Mouse (Mus musculus) kidney, postnatal 4 days (tissue): ENCODE data around the gene 4921524J17Rik.

Experiments
- DNase-seq, 2 experiments: peaks; one replicate each; pipeline ENCODE4 v3.0.0; 2021; ENCODE audit warnings: mixed read lengths in 2 of 2

The 4921524J17Rik gene

GRCm38 (mm10) chr8:85435736-85436135 is 3.1 kb upstream of the 4921524J17Rik start:
- DNase-seq, result peak in 1 of 2 experiments; percentile 25

GRCm38 (mm10) chr8:85434817-85435216 is 2.2 kb upstream of the 4921524J17Rik start:
- no peak for DNase-seq

- DNase-seq, result no peak
These were observed 372 bp upstream of the 4921524J17Rik start for GRCm38 (mm10) chr8:85433017-85433393.

GRCm38 (mm10) chr8:85431281-85432167 is 1.1 kb downstream of the 4921524J17Rik start:
- DNase-seq, result no peak

- DNase-seq, result peak; percentile 38 to 52
These were observed 1.8 kb downstream of the 4921524J17Rik start for GRCm38 (mm10) chr8:85430801-85431200.

- DNase-seq, result no peak
These were observed 3.4 kb downstream of the 4921524J17Rik start for GRCm38 (mm10) chr8:85429219-85429618.

- DNase-seq, result no peak
These were observed 5.6 kb downstream of the 4921524J17Rik start for GRCm38 (mm10) chr8:85427026-85427425.

- no peak for DNase-seq
These were observed 11.3 kb downstream of the 4921524J17Rik start for GRCm38 (mm10) chr8:85421329-85421728.

- DNase-seq, result no peak
These were observed 24.1 kb downstream of the 4921524J17Rik start for GRCm38 (mm10) chr8:85408526-85408925.

- peak; percentile 20 to 37 for DNase-seq
These were observed 24.6 kb downstream of the 4921524J17Rik start for GRCm38 (mm10) chr8:85408053-85408505.

GRCm38 (mm10) chr8:85405961-85406360 is 26.7 kb downstream of the 4921524J17Rik start:
- no peak for DNase-seq

GRCm38 (mm10) chr8:85405418-85405817 is 27.2 kb downstream of the 4921524J17Rik start:
- DNase-seq, result no peak

GRCm38 (mm10) chr8:85398548-85398947 is 34.1 kb downstream of the 4921524J17Rik start:
- DNase-seq, result no peak

GRCm38 (mm10) chr8:85397508-85397907 is 35.1 kb downstream of the 4921524J17Rik start:
- peak; percentile 71 to 76 for DNase-seq

GRCm38 (mm10) chr8:85396432-85397079 is 36.1 kb downstream of the 4921524J17Rik start:
- DNase-seq, result no peak

GRCm38 (mm10) chr8:85395681-85396431 is 36.8 kb downstream of the 4921524J17Rik start:
- no peak for DNase-seq

GRCm38 (mm10) chr8:85395017-85395416 is 37.6 kb downstream of the 4921524J17Rik start:
- DNase-seq, result no peak

GRCm38 (mm10) chr8:85393199-85393598 is 39.4 kb downstream of the 4921524J17Rik start:
- DNase-seq, result no peak

GRCm38 (mm10) chr8:85391438-85391837 is 41.2 kb downstream of the 4921524J17Rik start:
- no peak for DNase-seq

- DNase-seq, result no peak
These were observed 46.4 kb downstream of the 4921524J17Rik start, which contains the start of gene Mylk3 for GRCm38 (mm10) chr8:85386205-85386604. Gene Mylk3 (minus strand): TSS chr8:85386345.

- no peak for DNase-seq
These were observed 50.7 kb downstream of the 4921524J17Rik start for GRCm38 (mm10) chr8:85381926-85382325.

GRCm38 (mm10) chr8:85380824-85381209 is 51.8 kb downstream of the 4921524J17Rik start:
- DNase-seq, result peak in 1 of 2 experiments; percentile 33
